Mouse (Mus musculus): ENCODE results near the gene Macrod1.

DNA sequence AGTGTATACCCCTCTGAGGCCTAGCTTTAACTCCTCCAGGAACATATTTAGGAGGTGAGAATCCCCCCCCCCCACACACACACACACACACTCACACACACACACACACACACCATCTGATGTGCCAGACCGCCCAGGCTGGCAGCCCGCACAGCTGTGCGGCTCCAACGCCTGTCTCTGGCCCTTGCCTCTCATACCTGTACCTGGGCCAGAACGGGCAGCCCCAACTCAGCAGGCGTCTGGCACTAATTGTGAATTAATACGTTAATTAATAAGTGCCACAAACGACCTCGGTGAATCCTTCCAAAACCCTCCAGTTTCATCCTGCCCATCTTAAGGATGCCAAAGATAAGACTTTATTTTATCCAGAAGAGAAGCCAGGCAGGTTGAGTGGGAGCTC is 76.8 kb downstream of the Macrod1 start:
- TF ChIP-seq CTCF (IDR thresholded peaks at IDR 0.05; ENCODE audit: borderline replicate concordance, extremely low read depth, insufficient read depth, insufficient read length) (no peak), POLR2A (IDR thresholded peaks at IDR 0.05; ENCODE audit: borderline replicate concordance, extremely low read depth, insufficient read depth, insufficient read length, poor library complexity, severe bottlenecking) (no peak)

Measured in brain, embryonic 14.5 days (tissue).